Mouse (Mus musculus) G1E (cell line): Measurements from ENCODE around the gene Gtpbp8. TPM values are rescaled to one million over a fixed set of nuclear protein-coding genes. Genes with fewer than 3 reads are reported as not detected.

ENCODE experiments used
- ATAC-seq: 2 replicates; pipeline ENCODE4 v1.8.0; 2016; ENCODE audit warnings: mild to moderate bottlenecking; ENCODE audit not compliant: insufficient number of reproducible peaks, poor library complexity, low FRiP score, severe bottlenecking; ENCODE audit errors: extremely low read depth
- DNase-seq: peaks from one replicate; pipeline ENCODE4 v3.0.0; 2012; ENCODE audit warnings: low spot score
- H3K27me3 ChIP-seq: 2 replicates; pipeline ENCODE4 v1.6.1; 2012; ENCODE audit warnings: mild to moderate bottlenecking, low read length, inconsistent platforms; ENCODE audit not compliant: insufficient read depth
- H3K36me3 ChIP-seq: replicated peaks from 2 replicates; pipeline ENCODE3; 2012; ENCODE audit warnings: mild to moderate bottlenecking, inconsistent platforms
- H3K4me1 ChIP-seq: 2 replicates; pipeline ENCODE4 v1.6.1; 2012; ENCODE audit warnings: low read depth, low read length, inconsistent platforms, mixed read lengths; ENCODE audit not compliant: insufficient read depth
- H3K4me3 ChIP-seq: 2 replicates; pipeline ENCODE4 v1.5.1; 2012; ENCODE audit warnings: low read depth, mild to moderate bottlenecking, inconsistent platforms, low read length, moderate library complexity, mixed read lengths
- H3K9me3 ChIP-seq: replicated peaks from 2 replicates; pipeline ENCODE4 v1.6.1; 2012; ENCODE audit warnings: inconsistent platforms
- CTCF ChIP-seq: IDR thresholded peaks from 2 replicates; pipeline ENCODE4 v1.5.1; 2012; ENCODE audit warnings: low read depth, low read length, inconsistent platforms, mixed read lengths
- GATA1 ChIP-seq: IDR thresholded peaks from 2 replicates; pipeline ENCODE4 v1.6.1; 2012; ENCODE audit warnings: borderline replicate concordance, low read length, inconsistent platforms, mixed read lengths
- GATA2 ChIP-seq: IDR thresholded peaks from 2 replicates; pipeline ENCODE4 v1.6.1; 2012; ENCODE audit warnings: low read depth, low read length, inconsistent platforms, borderline replicate concordance
- POLR2AphosphoS5 ChIP-seq: IDR thresholded peaks from 2 replicates; pipeline ENCODE4 v1.6.1; 2012; ENCODE audit warnings: low read depth, low read length, inconsistent platforms; ENCODE audit not compliant: insufficient replicate concordance
- TAL1 ChIP-seq: conservative IDR thresholded peaks from 2 replicates; pipeline ENCODE4 v1.6.1; 2012; ENCODE audit warnings: low read depth, low read length, inconsistent platforms, mixed read lengths
- polyA plus RNA-seq: library from polyadenylated mRNA; stranded (reverse); fragments of >175 nt; gene quantifications from 2 replicates; pipeline ENCODE4 v1.2.3, GENCODE M21; 2012
- total RNA-seq, 2 experiments: library from RNA; stranded (forward) in 1 of 2; stranded (reverse) in 1 of 2; fragments of 200-1000 nt in 1 of 2; fragments of >200 nt in 1 of 2; fragmentation: Nextera tagmentation in 1 of 2; gene quantifications; 2 replicates each; pipeline ENCODE4 v1.2.3; 2014 to 2017

Gene Gtpbp8
- total and polyA plus RNA-seq, 3 experiments = 26.4 to 41.9 (median 26.6) TPM

DNA sequence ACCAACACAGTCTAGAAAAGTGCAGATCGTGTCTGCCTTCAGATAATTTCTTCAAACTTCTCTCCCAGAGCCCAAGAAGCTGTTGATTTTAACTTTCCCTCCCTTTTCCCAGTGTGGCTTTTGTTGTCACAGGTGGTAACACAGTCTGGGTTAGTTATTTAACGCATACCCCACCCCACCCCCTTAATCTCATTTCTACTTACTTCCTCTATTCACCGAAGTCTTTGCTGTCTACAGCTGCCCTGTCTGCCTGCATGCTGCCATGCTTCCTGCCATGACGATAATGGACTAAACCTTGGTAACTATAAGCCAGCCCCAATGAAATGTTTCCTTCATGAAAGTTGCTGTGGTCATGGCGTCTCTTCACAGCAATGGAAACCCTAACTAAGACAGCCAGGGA is 43.9 kb downstream of the Gtpbp8 start:
- Histone ChIP-seq H3K27me3 (peaks cover 16% of the 10 kb centered on the region; the same call in 1 of the 2 replicates), H3K4me3 (no peak overlapping the region), H3K9me3 (no peaks in the 10 kb centered on the region), H3K36me3 (no peaks in the 10 kb centered on the region), H3K4me1 (no peaks in the 10 kb centered on the region)
- ATAC-seq (no peak), DNase-seq (no peak)
- no peak for TF ChIP-seq TAL1
- TF ChIP-seq CTCF = no peak
- no peak for TF ChIP-seq GATA1
- TF ChIP-seq GATA2 = no peak
- TF ChIP-seq POLR2AphosphoS5 = no peak

GRCm38 (mm10) chr16:44701155-44701554 is 45.0 kb downstream of the Gtpbp8 start:
- ATAC-seq = no peak
- no peaks in the 10 kb centered on the region for H3K36me3 ChIP-seq
- no peak for DNase-seq
- H3K9me3 ChIP-seq = no peaks in the 10 kb centered on the region
- no peaks in the 10 kb centered on the region for H3K4me1 ChIP-seq
- no peak overlapping the region for H3K4me3 ChIP-seq
- peaks cover 21% of the 10 kb centered on the region; the same call in 1 of the 2 replicates for H3K27me3 ChIP-seq
- no peak for TF ChIP-seq POLR2AphosphoS5

DNA sequence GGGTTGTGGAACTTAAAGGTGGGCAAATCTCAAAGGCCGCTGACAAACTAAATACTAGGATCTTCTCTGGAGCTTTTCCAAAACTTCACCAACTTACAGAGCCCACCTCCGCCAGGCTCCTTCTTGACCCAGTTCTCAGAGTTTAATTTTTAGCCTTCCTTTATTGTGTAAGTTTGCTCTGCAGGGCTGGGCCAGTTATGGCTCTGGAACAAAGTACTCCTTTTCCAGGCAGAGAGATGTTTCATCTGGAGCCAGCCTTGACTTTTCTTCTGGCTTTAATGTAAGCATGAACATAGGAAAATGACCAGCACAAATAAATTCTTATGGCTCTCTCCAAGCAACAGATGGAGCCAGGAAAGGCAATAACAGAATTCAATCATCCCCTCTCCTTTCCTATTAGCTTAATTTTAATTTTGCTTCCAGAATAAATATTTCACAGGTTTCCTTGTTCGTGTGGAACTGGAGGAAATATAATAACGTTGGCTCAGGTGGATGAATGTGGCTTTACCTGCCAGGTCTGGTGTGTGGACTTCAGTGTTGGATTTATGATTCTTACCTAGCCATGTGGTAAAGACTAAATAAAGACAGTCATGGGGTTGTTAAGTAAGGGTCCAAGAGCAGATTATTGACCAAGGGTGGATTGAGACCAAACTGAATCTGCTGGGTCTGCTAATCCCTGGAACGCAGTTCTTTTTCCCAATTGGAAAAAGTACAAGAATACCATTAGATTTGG is 48.5 kb downstream of the Gtpbp8 start:
- TF ChIP-seq GATA1 (no peak), GATA2 (no peak), CTCF (no peak), POLR2AphosphoS5 (no peak), TAL1 (no peak)
- no peaks in the 10 kb centered on the region for H3K36me3 ChIP-seq
- H3K4me1 ChIP-seq = no peaks in the 10 kb centered on the region
- DNase-seq (no peak), ATAC-seq (no peak)
- H3K4me3 ChIP-seq = no peak overlapping the region
- H3K27me3 ChIP-seq = peaks cover 20% of the 10 kb centered on the region
- no peaks in the 10 kb centered on the region for H3K9me3 ChIP-seq

DNA sequence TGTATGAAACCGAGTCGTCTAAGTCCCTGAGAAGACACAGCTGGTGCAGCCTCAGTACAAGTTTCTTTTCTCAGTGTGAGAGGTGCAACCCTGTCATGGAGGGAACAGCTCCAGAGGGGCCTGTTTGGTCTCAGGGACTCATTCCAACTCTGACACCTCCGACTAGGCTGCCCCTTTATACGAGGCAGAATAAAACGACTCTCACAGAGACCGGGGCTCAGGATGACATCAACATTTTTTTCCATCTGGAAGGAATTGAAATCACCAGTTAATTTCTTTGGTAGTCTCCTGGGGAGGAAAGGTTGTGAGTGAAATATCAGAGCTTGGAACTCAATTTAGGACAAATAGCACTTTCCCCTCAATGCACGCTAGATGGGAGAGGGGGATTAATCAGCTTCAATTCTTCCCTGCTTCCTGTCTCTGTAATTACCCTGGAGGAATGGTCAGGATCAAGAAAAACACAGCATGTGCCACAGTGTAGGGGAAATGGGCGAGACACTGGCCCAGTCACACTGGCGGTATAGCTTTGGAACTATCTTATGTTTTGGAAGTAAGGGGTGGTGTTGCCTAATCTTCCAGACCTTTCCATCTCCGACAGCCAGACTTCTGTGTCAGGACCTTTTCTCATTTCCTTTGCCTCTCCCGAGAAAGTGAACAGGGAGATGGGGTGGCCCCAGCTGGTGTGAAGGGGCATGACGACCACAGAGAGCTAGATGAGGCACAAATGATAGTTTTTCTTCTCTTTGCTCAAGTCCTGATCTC is 50.1 kb downstream of the Gtpbp8 start:
- no peaks in the 10 kb centered on the region for H3K4me1 ChIP-seq
- ATAC-seq (no peak), DNase-seq (no peak)
- no peaks in the 10 kb centered on the region for H3K9me3 ChIP-seq
- TF ChIP-seq POLR2AphosphoS5 = no peak
- no peak for TF ChIP-seq GATA2
- no peak for TF ChIP-seq CTCF
- no peak for TF ChIP-seq TAL1
- no peak for TF ChIP-seq GATA1
- H3K36me3 ChIP-seq = no peaks in the 10 kb centered on the region
- peaks cover 26% of the 10 kb centered on the region for H3K27me3 ChIP-seq
- H3K4me3 ChIP-seq = no peak overlapping the region

DNA sequence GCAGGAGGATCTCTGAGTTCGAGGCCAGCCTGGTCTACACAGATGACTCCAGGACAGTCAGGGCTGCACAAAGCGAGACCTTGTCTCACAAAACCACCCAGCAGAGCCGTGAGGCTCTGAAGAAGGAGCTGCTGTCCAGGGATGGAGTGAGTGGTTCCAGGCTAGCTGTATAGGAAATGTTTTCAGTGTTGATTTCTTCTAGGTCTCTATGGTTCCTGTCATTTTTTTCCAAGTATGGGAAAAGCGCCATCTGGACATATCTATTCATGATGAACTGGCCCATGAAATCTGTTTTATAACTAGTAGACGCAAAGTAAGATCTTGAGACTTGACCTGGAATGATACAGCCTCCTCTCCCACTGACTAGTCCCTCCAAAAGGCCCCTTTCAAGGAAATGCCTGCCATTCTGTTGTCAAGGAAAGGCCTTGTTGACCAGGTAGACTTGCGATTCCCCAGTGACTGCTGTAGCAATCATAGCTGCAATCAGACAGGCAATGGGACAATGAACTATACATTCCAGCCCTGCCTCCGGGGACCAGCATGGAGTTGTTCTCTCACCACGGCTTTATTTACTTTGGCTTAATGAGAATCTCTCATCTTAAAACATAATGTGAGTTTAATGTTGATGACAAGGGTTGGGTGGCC is 50.8 kb downstream of the Gtpbp8 start:
- Histone ChIP-seq H3K27me3 (peaks cover 26% of the 10 kb centered on the region), H3K4me3 (no peak overlapping the region), H3K4me1 (no peaks in the 10 kb centered on the region), H3K36me3 (no peaks in the 10 kb centered on the region), H3K9me3 (no peaks in the 10 kb centered on the region)
- TF ChIP-seq GATA1 (no peak), GATA2 (no peak), TAL1 (no peak), CTCF (no peak), POLR2AphosphoS5 (no peak)
- ATAC-seq (no peak), DNase-seq (no peak)

DNA sequence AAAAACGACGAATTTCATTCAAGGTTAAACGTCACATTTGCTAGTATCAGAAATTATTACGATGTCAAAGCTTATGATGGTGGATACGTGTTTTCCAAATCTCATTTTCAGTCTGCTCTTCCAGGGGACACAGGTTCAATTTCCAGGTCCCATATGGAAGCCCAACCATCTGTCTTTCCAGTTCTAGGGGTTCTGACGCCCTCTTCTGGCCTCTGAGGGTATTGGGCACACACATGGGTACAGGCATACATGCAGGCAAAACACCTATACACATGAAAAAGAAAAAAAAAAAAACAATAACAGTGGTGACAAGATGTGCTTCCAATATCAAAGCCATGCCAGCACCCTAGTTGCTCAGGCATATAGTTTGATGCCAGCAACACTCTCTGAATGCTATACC is 52.5 kb downstream of the Gtpbp8 start:
- Histone ChIP-seq H3K4me3 (no peak overlapping the region), H3K4me1 (no peaks in the 10 kb centered on the region), H3K36me3 (no peaks in the 10 kb centered on the region), H3K9me3 (no peaks in the 10 kb centered on the region), H3K27me3 (peaks cover 26% of the 10 kb centered on the region)
- no peak for ATAC-seq
- no peak for DNase-seq
- TF ChIP-seq GATA1 (no peak), TAL1 (no peak), POLR2AphosphoS5 (no peak), GATA2 (no peak), CTCF (no peak)
